Mouse (Mus musculus) bone marrow macrophage, adult 2 months (primary cell): Measurements from ENCODE around the gene Stbd1. TPM values are rescaled to one million over a fixed set of nuclear protein-coding genes. Genes with fewer than 3 reads are reported as not detected.

Experiments used
- H3K27ac ChIP-seq: 2 replicates; pipeline ENCODE4 v1.5.1; 2012; ENCODE audit warnings: low read depth, low read length; ENCODE audit not compliant: insufficient read depth
- H3K4me1 ChIP-seq: 2 replicates; pipeline ENCODE4 v1.6.1; 2012; ENCODE audit warnings: low read length; ENCODE audit not compliant: control insufficient read depth, insufficient read depth
- H3K4me3 ChIP-seq: 2 replicates; pipeline ENCODE4 v1.5.1; 2012; ENCODE audit warnings: mild to moderate bottlenecking, low read length, moderate library complexity; ENCODE audit not compliant: insufficient read depth
- CTCF ChIP-seq: IDR thresholded peaks from 2 replicates; pipeline ENCODE4 v1.5.1; 2012; ENCODE audit warnings: low read depth, mild to moderate bottlenecking, low read length, moderate library complexity
- POLR2A ChIP-seq: IDR thresholded peaks from 2 replicates; pipeline ENCODE4 v1.6.1; 2012; ENCODE audit warnings: mild to moderate bottlenecking, low read depth, low read length, borderline replicate concordance
- polyA plus RNA-seq: library from polyadenylated mRNA; stranded (reverse); fragments of >200 nt; gene quantifications from 2 replicates; pipeline ENCODE4 v1.2.4, GENCODE M21; 2012; ENCODE audit not compliant: missing spikeins, insufficient read depth, insufficient read length

Stbd1 gene
- polyA plus RNA-seq, 1 experiment, result 1.1 TPM

GRCm38 (mm10) chr5:92634916-92635315, 32.1 kb downstream of the Stbd1 start:
- H3K4me3 ChIP-seq, result no peak overlapping the region
- no peak overlapping the region for H3K27ac ChIP-seq
- no peak for TF ChIP-seq POLR2A
- TF ChIP-seq CTCF, result no peak
- H3K4me1 ChIP-seq, result no peaks in the 10 kb centered on the region

GRCm38 (mm10) chr5:92635891-92636290, 33.0 kb downstream of the Stbd1 start:
- H3K4me1 ChIP-seq, result no peaks in the 10 kb centered on the region
- H3K4me3 ChIP-seq, result no peak overlapping the region
- no peak overlapping the region for H3K27ac ChIP-seq
- TF ChIP-seq CTCF (no peak), POLR2A (no peak)

GRCm38 (mm10) chr5:92640861-92641260, 38.0 kb downstream of the Stbd1 start:
- Histone ChIP-seq H3K4me3 (no peak overlapping the region), H3K4me1 (no peaks in the 10 kb centered on the region), H3K27ac (no peak overlapping the region)
- TF ChIP-seq POLR2A (no peak), CTCF (no peak)

Other genes starting within 250 kb of the Stbd1 start
- 18.9 and 20.4 TPM in 2 replicates for gene Nup54, start 167.8 kb upstream of the Stbd1 start, polyA plus RNA-seq
- gene Scarb2, start 96.2 kb upstream of the Stbd1 start, polyA plus RNA-seq, result 93.7 and 98.6 TPM in 2 replicates
- not detected in 2 replicates for gene Fam47e, start 48.0 kb upstream of the Stbd1 start, polyA plus RNA-seq
- gene Ccdc158, start 72.2 kb downstream of the Stbd1 start, polyA plus RNA-seq, result 0.21 TPM in 1 of 2 replicates, not detected in the other
- gene Shroom3, start 80.4 kb downstream of the Stbd1 start, polyA plus RNA-seq, result not detected in 2 replicates